Mouse (Mus musculus): Measurements from ENCODE around the gene Nanp. TPM values are rescaled to one million over a fixed set of nuclear protein-coding genes. Genes with fewer than 3 reads are reported as not detected.

Nanp gene
- total RNA-seq, 1 experiment from 2014 or later = 17.9 TPM

GRCm38 (mm10) chr2:151003796-151004195, 35.4 kb downstream of the Nanp start:
- ATAC-seq (replicated peaks in 1 of 2; ENCODE audit: insufficient read depth in 1 of 2, low FRiP score in 2 of 2, low TSS enrichment in 1 of 2, low read depth in 1 of 2, poor library complexity in 2 of 2, severe bottlenecking in 2 of 2) = no peak

- no peak for ATAC-seq (replicated peaks in 1 of 2; ENCODE audit: insufficient read depth in 1 of 2, low FRiP score in 2 of 2, low TSS enrichment in 1 of 2, low read depth in 1 of 2, poor library complexity in 2 of 2, severe bottlenecking in 2 of 2)
Observed at GRCm38 (mm10) chr2:151001619-151002175, 37.5 kb downstream of the Nanp start.

- ATAC-seq (replicated peaks in 1 of 2; ENCODE audit: insufficient read depth in 1 of 2, low FRiP score in 2 of 2, low TSS enrichment in 1 of 2, low read depth in 1 of 2, poor library complexity in 2 of 2, severe bottlenecking in 2 of 2) = peak; percentile 83 to 85
Observed at GRCm38 (mm10) chr2:151000402-151001178, 38.6 kb downstream of the Nanp start.

GRCm38 (mm10) chr2:150999021-150999420, 40.2 kb downstream of the Nanp start:
- ATAC-seq (replicated peaks in 1 of 2; ENCODE audit: insufficient read depth in 1 of 2, low FRiP score in 2 of 2, low TSS enrichment in 1 of 2, low read depth in 1 of 2, poor library complexity in 2 of 2, severe bottlenecking in 2 of 2) = no peak

GRCm38 (mm10) chr2:150997618-150998017, 41.6 kb downstream of the Nanp start:
- ATAC-seq (replicated peaks in 1 of 2; ENCODE audit: insufficient read depth in 1 of 2, low FRiP score in 2 of 2, low TSS enrichment in 1 of 2, low read depth in 1 of 2, poor library complexity in 2 of 2, severe bottlenecking in 2 of 2) = no peak

GRCm38 (mm10) chr2:150995324-150995723, 43.9 kb downstream of the Nanp start:
- no peak for ATAC-seq (replicated peaks in 1 of 2; ENCODE audit: insufficient read depth in 1 of 2, low FRiP score in 2 of 2, low TSS enrichment in 1 of 2, low read depth in 1 of 2, poor library complexity in 2 of 2, severe bottlenecking in 2 of 2)

- ATAC-seq (replicated peaks in 1 of 2; ENCODE audit: insufficient read depth in 1 of 2, low FRiP score in 2 of 2, low TSS enrichment in 1 of 2, low read depth in 1 of 2, poor library complexity in 2 of 2, severe bottlenecking in 2 of 2) = no peak
Observed at GRCm38 (mm10) chr2:150991050-150991449, 48.1 kb downstream of the Nanp start.

- ATAC-seq (replicated peaks in 1 of 2; ENCODE audit: insufficient read depth in 1 of 2, low FRiP score in 2 of 2, low TSS enrichment in 1 of 2, low read depth in 1 of 2, poor library complexity in 2 of 2, severe bottlenecking in 2 of 2) = no peak
Observed at GRCm38 (mm10) chr2:150990506-150990905, 48.7 kb downstream of the Nanp start.

GRCm38 (mm10) chr2:150985359-150985758, 53.8 kb downstream of the Nanp start:
- no peak for ATAC-seq (replicated peaks in 1 of 2; ENCODE audit: insufficient read depth in 1 of 2, low FRiP score in 2 of 2, low TSS enrichment in 1 of 2, low read depth in 1 of 2, poor library complexity in 2 of 2, severe bottlenecking in 2 of 2)

- ATAC-seq (replicated peaks in 1 of 2; ENCODE audit: insufficient read depth in 1 of 2, low FRiP score in 2 of 2, low TSS enrichment in 1 of 2, low read depth in 1 of 2, poor library complexity in 2 of 2, severe bottlenecking in 2 of 2) = no peak
Observed at GRCm38 (mm10) chr2:150982051-150982450, 57.1 kb downstream of the Nanp start.

GRCm38 (mm10) chr2:150981524-150981923, 57.7 kb downstream of the Nanp start:
- no peak for ATAC-seq (replicated peaks in 1 of 2; ENCODE audit: insufficient read depth in 1 of 2, low FRiP score in 2 of 2, low TSS enrichment in 1 of 2, low read depth in 1 of 2, poor library complexity in 2 of 2, severe bottlenecking in 2 of 2)

- no peak for ATAC-seq (replicated peaks in 1 of 2; ENCODE audit: insufficient read depth in 1 of 2, low FRiP score in 2 of 2, low TSS enrichment in 1 of 2, low read depth in 1 of 2, poor library complexity in 2 of 2, severe bottlenecking in 2 of 2)
Observed at GRCm38 (mm10) chr2:150979861-150980620, 59.2 kb downstream of the Nanp start.

Other genes with a start within 250 kb of the Nanp start
- gene Abhd12, start 134.7 kb downstream of the Nanp start, total RNA-seq (2017) = 37.8 and 65.7 TPM in 2 replicates
- 70.2 and 89.0 TPM in 2 replicates for gene Gins1, start 134.0 kb downstream of the Nanp start, total RNA-seq (2017)
- gene Ninl, start within 50 bp of the Nanp start, total RNA-seq (2017) = 1.7 and 7.1 TPM in 2 replicates
- not detected in 2 replicates for gene Gm14151, start 53.0 kb upstream of the Nanp start, total RNA-seq (2017)
- gene Gm14147, start 58.8 kb upstream of the Nanp start, total RNA-seq (2017) = not detected in 2 replicates

Data from hematopoietic stem cell, adult 5-6 weeks (primary cell).